In the genomic region with DNA sequence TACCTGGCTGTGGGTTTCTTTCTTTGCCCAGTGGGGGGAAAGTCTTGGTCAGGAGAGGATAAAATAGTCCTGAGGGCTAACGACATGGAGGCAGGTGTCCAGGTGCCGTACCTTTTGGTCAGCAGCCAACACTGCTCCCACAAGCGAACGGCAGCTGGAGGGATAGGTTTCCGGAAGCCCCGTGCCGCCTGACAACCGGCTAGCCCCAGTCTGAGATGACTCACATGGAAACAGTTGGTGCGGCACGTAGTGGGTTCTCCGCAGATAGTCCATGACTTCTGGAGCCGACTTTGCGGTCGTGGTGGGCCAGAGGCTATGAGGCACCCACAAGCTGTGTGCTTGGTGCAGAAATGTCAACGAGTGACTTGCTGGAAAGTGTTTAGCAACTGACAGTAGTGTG, we compare ENCODE assay signal across 24 mouse cellular contexts.
"Had no signal": no experiment of that assay in that cellular context is flagged by ENCODE, and none has a peak within 500 bp of the region (broad histone marks: within the 10 kb centered on the region; RNA-seq: fewer than 3 reads in every experiment).

No protein-coding gene starts in this region.

- H3K36me3 ChIP-seq: heart, embryonic 12.5 days; hindbrain, embryonic 10.5 days; hindbrain, embryonic 12.5 days; intestine, embryonic 15.5 days; limb, embryonic 13.5 days had no signal

- H3K9me3 ChIP-seq: heart, embryonic 12.5 days; hindbrain, embryonic 10.5 days; hindbrain, embryonic 12.5 days; intestine, embryonic 15.5 days; limb, embryonic 13.5 days; limb, embryonic 15.5 days; liver, embryonic 12.5 days had no signal

- ATAC-seq: hindbrain, embryonic 16.5 days; inflammation-experienced regulatory T-cells, adult 6 months; intestine, embryonic 15.5 days; intestine, postnatal 0 days; liver, embryonic 12.5 days had no signal

- H3K4me3 ChIP-seq: heart, adult 2 months; heart, embryonic 12.5 days; hindbrain, embryonic 10.5 days; hindbrain, embryonic 12.5 days; intestine, embryonic 15.5 days; layer of hippocampus, adult 2 months; left cerebral cortex, adult 2 months; limb, embryonic 13.5 days; limb, embryonic 15.5 days; liver, embryonic 12.5 days had no signal

- H3K9ac ChIP-seq: heart, embryonic 12.5 days; hindbrain, embryonic 12.5 days; hindbrain, embryonic 14.5 days; intestine, embryonic 15.5 days; limb, embryonic 13.5 days; limb, embryonic 15.5 days had no signal

- H3K4me2 ChIP-seq: heart, embryonic 12.5 days; hindbrain, embryonic 12.5 days; hindbrain, embryonic 14.5 days; intestine, embryonic 15.5 days; limb, embryonic 13.5 days; limb, embryonic 15.5 days had no signal

- DNase-seq: gastrocnemius, postnatal 10 days; gastrocnemius, postnatal 25 days; heart, adult 11 months; heart, adult 2 months; heart, postnatal 10 days; heart, postnatal 4 days; kidney, adult 18-20 months; kidney, adult 8-10 months; kidney, postnatal 10 days; kidney, postnatal 25 days; left cerebral cortex, postnatal 4 days had no signal

- H3K27me3 ChIP-seq: heart, embryonic 12.5 days; intestine, embryonic 15.5 days; liver, embryonic 12.5 days had no signal

- H3K27ac ChIP-seq: heart, adult 2 months; hindbrain, embryonic 10.5 days; hindbrain, embryonic 12.5 days; hindbrain, embryonic 14.5 days; intestine, embryonic 15.5 days; layer of hippocampus, adult 2 months; left cerebral cortex, adult 2 months; limb, embryonic 13.5 days; limb, embryonic 15.5 days had no signal
